Mouse (Mus musculus): ENCODE results near the gene Slc24a2.

GRCm38 (mm10) chr4:87049061-87049460, 181.2 kb downstream of the Slc24a2 start:
- TF ChIP-seq CTCF (IDR thresholded peaks at IDR 0.05; ENCODE audit: low read depth, low read length) (no peak), POLR2A (IDR thresholded peaks at IDR 0.05; ENCODE audit: borderline replicate concordance, low read depth, low read length) (no peak)
